Mouse (Mus musculus): ENCODE measurements around the gene Tnr.

Gene Tnr

GRCm38 (mm10) chr1:159963351-159963750, 439.8 kb downstream of the Tnr start:
- DNase-seq (ENCODE audit: low spot score), result no peak

GRCm38 (mm10) chr1:159966286-159966685, 442.7 kb downstream of the Tnr start:
- peak; percentile 54 for DNase-seq (ENCODE audit: low spot score)

DNA sequence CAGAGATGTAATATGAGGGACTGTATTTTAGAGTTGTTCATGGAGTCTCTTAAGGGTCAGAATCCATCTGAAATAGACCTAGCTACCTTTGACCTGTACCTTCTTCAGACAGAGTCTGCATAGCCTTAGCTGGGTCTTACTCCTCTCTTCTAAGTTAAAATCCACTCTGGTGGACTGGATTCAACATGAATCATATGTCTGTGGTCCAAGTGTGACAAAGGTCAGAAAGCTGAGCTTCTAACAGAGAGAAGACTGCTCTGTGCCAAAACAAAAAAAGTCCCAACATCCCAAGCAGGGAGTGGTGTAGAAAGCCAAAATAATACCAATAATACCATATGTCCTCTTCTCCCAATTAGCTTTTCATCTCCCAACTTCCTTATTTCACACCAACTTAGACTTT, 444.8 kb downstream of the Tnr start:
- peak; percentile 61 for DNase-seq (ENCODE audit: low spot score)

- peak; percentile 44 for DNase-seq (ENCODE audit: low spot score)
Observed at GRCm38 (mm10) chr1:159977786-159978185, 454.2 kb downstream of the Tnr start.

DNA sequence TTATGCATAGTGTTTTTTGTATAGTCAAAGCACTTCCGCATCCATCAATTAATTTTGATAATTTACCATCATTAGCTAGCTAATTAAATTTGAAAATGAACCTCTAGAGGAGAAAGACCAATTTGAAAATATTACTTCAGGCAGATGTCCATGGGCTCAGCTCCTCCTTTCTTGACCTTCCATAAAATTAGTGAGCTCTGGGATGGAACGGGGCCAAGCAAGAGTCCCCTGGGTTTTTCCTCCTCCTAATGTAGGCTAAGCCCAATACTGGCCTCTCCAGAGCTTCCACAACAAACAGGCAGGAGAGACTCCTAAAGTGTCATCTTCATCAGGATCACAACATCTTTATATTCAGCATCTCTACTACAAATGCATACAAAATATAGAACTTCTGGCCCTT, 455.5 kb downstream of the Tnr start:
- DNase-seq (ENCODE audit: low spot score), result peak; percentile 24

DNA sequence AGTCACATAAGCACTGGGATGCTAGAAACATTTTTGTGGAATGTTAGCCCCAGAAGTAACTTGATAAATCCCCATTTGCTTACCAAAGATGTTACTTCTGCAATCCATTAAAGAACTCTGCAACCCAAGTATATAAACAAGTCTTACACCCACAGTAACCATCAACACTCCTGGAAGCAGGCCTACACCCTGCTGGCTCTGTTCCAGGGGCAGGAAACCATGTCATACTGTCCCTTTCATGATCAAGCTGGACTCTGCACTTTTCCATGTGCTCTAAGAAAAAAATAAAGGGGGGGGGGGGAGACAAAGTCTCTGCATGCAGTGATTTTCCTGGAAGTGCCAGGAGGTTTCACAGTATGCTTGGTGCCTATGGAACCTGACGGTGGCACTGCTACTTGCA, 456.8 kb downstream of the Tnr start:
- DNase-seq (ENCODE audit: low spot score), result peak; percentile 34

Measured in adipocyte (in vitro differentiated cells).